Mouse (Mus musculus): ENCODE measurements around the gene Tbcb. TPM values are rescaled to one million over a fixed set of nuclear protein-coding genes. Genes with fewer than 3 reads are reported as not detected.
"Not testable (repeated sequence)": the region's sequence is repeated elsewhere in the genome, so short reads cannot be mapped to it uniquely, and the experiment has no call there.

Tbcb gene
- polyA plus RNA-seq, 1 experiment from 2014 or later: 384 TPM

GRCm38 (mm10) chr7:30216723-30217151, 15.3 kb downstream of the Tbcb start:
- Histone ChIP-seq H3K4me2 (ENCODE audit: low read length) (peak overlapping the region; percentile 42), H3K9ac (ENCODE audit: low read length) (peak overlapping the region; percentile 22; the same call in 1 of the 2 replicates), H3K4me3 (ENCODE audit: low read depth, low read length) (peak overlapping the region; percentile 13; the same call in 1 of the 2 replicates), H3K27me3 (replicated peaks; ENCODE audit: control insufficient read depth, insufficient read depth, low read length) (no peaks in the 10 kb centered on the region), H3K36me3 (ENCODE audit: control insufficient read depth, insufficient read depth, low read length) (no peaks in the 10 kb centered on the region), H3K27ac (ENCODE audit: low read depth, low read length) (no peak overlapping the region), H3K9me3 (replicated peaks; ENCODE audit: control insufficient read depth, low read length) (no peaks in the 10 kb centered on the region), H3K4me1 (ENCODE audit: control insufficient read depth, insufficient read depth, low read length) (peaks cover 7% of the 10 kb centered on the region; the same call in 1 of the 2 replicates)
- WGBS: 1% methylated on average over 15 of the region's 16 CpGs
- ATAC-seq (peak; percentile 78), DNase-seq (ENCODE audit: low spot score) (peak; percentile 94)

GRCm38 (mm10) chr7:30215875-30216274, 16.2 kb downstream of the Tbcb start:
- H3K4me2 ChIP-seq (ENCODE audit: low read length): no peak overlapping the region
- no peak for DNase-seq (ENCODE audit: low spot score)
- H3K4me3 ChIP-seq (ENCODE audit: low read depth, low read length): no peak overlapping the region
- no peak for ATAC-seq
- no peaks in the 10 kb centered on the region for H3K9me3 ChIP-seq (replicated peaks; ENCODE audit: control insufficient read depth, low read length)
- peaks cover 7% of the 10 kb centered on the region; the same call in 1 of the 2 replicates for H3K4me1 ChIP-seq (ENCODE audit: control insufficient read depth, insufficient read depth, low read length)
- 88% methylated on average over 3 of the region's 3 CpGs for WGBS
- H3K9ac ChIP-seq (ENCODE audit: low read length): no peak overlapping the region
- H3K36me3 ChIP-seq (ENCODE audit: control insufficient read depth, insufficient read depth, low read length): no peaks in the 10 kb centered on the region
- no peaks in the 10 kb centered on the region for H3K27me3 ChIP-seq (replicated peaks; ENCODE audit: control insufficient read depth, insufficient read depth, low read length)
- H3K27ac ChIP-seq (ENCODE audit: low read depth, low read length): no peak overlapping the region

GRCm38 (mm10) chr7:30213881-30214280, 18.2 kb downstream of the Tbcb start:
- no peak overlapping the region for H3K4me2 ChIP-seq (ENCODE audit: low read length)
- no peaks in the 10 kb centered on the region for H3K4me1 ChIP-seq (ENCODE audit: control insufficient read depth, insufficient read depth, low read length)
- H3K9ac ChIP-seq (ENCODE audit: low read length): no peak overlapping the region
- H3K4me3 ChIP-seq (ENCODE audit: low read depth, low read length): no peak overlapping the region
- H3K27ac ChIP-seq (ENCODE audit: low read depth, low read length): no peak overlapping the region
- no peak for ATAC-seq
- H3K27me3 ChIP-seq (replicated peaks; ENCODE audit: control insufficient read depth, insufficient read depth, low read length): no peaks in the 10 kb centered on the region
- 96% methylated on average over 3 of the region's 3 CpGs for WGBS
- no peaks in the 10 kb centered on the region for H3K9me3 ChIP-seq (replicated peaks; ENCODE audit: control insufficient read depth, low read length)
- DNase-seq (ENCODE audit: low spot score): no peak
- no peaks in the 10 kb centered on the region for H3K36me3 ChIP-seq (ENCODE audit: control insufficient read depth, insufficient read depth, low read length)

GRCm38 (mm10) chr7:30211025-30211424, 21.0 kb downstream of the Tbcb start:
- Histone ChIP-seq H3K36me3 (ENCODE audit: control insufficient read depth, insufficient read depth, low read length) (no peaks in the 10 kb centered on the region), H3K27me3 (replicated peaks; ENCODE audit: control insufficient read depth, insufficient read depth, low read length) (no peaks in the 10 kb centered on the region), H3K9ac (ENCODE audit: low read length) (no peak overlapping the region), H3K4me3 (ENCODE audit: low read depth, low read length) (no peak overlapping the region), H3K4me1 (ENCODE audit: control insufficient read depth, insufficient read depth, low read length) (no peaks in the 10 kb centered on the region), H3K4me2 (ENCODE audit: low read length) (no peak overlapping the region), H3K27ac (ENCODE audit: low read depth, low read length) (no peak overlapping the region), H3K9me3 (replicated peaks; ENCODE audit: control insufficient read depth, low read length) (no peaks in the 10 kb centered on the region)
- 14% methylated on average over 4 of the region's 4 CpGs for WGBS
- DNase-seq (ENCODE audit: low spot score) (no peak), ATAC-seq (no peak)

GRCm38 (mm10) chr7:30206364-30206763, 25.7 kb downstream of the Tbcb start:
- not testable (repeated sequence) for DNase-seq (ENCODE audit: low spot score); ATAC-seq; H3K27me3 ChIP-seq (replicated peaks; ENCODE audit: control insufficient read depth, insufficient read depth, low read length); H3K4me1 ChIP-seq (ENCODE audit: control insufficient read depth, insufficient read depth, low read length); H3K9me3 ChIP-seq (replicated peaks; ENCODE audit: control insufficient read depth, low read length); H3K9ac ChIP-seq (ENCODE audit: low read length); H3K27ac ChIP-seq (ENCODE audit: low read depth, low read length); H3K4me3 ChIP-seq (ENCODE audit: low read depth, low read length); H3K4me2 ChIP-seq (ENCODE audit: low read length); H3K36me3 ChIP-seq (ENCODE audit: control insufficient read depth, insufficient read depth, low read length)
- WGBS: 62% methylated on average over 5 of the region's 5 CpGs

- H3K4me1 ChIP-seq (ENCODE audit: control insufficient read depth, insufficient read depth, low read length): no peaks in the 10 kb centered on the region
- DNase-seq (ENCODE audit: low spot score) (peak; percentile 74), ATAC-seq (no peak)
- no peak overlapping the region for H3K27ac ChIP-seq (ENCODE audit: low read depth, low read length)
- 0% methylated on average over 2 of the region's 2 CpGs for WGBS
- H3K9me3 ChIP-seq (replicated peaks; ENCODE audit: control insufficient read depth, low read length): no peaks in the 10 kb centered on the region
- H3K4me2 ChIP-seq (ENCODE audit: low read length): no peak overlapping the region
- H3K9ac ChIP-seq (ENCODE audit: low read length): no peak overlapping the region
- H3K36me3 ChIP-seq (ENCODE audit: control insufficient read depth, insufficient read depth, low read length): no peaks in the 10 kb centered on the region
- H3K4me3 ChIP-seq (ENCODE audit: low read depth, low read length): no peak overlapping the region
- no peaks in the 10 kb centered on the region for H3K27me3 ChIP-seq (replicated peaks; ENCODE audit: control insufficient read depth, insufficient read depth, low read length)
Measured at GRCm38 (mm10) chr7:30205383-30205782, 26.7 kb downstream of the Tbcb start.

- DNase-seq (ENCODE audit: low spot score) (no peak), ATAC-seq (no peak)
- Histone ChIP-seq H3K4me1 (ENCODE audit: control insufficient read depth, insufficient read depth, low read length) (no peaks in the 10 kb centered on the region), H3K27ac (ENCODE audit: low read depth, low read length) (no peak overlapping the region), H3K9me3 (replicated peaks; ENCODE audit: control insufficient read depth, low read length) (no peaks in the 10 kb centered on the region), H3K27me3 (replicated peaks; ENCODE audit: control insufficient read depth, insufficient read depth, low read length) (no peaks in the 10 kb centered on the region), H3K4me3 (ENCODE audit: low read depth, low read length) (no peak overlapping the region), H3K4me2 (ENCODE audit: low read length) (no peak overlapping the region), H3K36me3 (ENCODE audit: control insufficient read depth, insufficient read depth, low read length) (no peaks in the 10 kb centered on the region), H3K9ac (ENCODE audit: low read length) (no peak overlapping the region)
- WGBS: 28% methylated on average over 8 of the region's 8 CpGs
Measured at GRCm38 (mm10) chr7:30204380-30204779, 27.7 kb downstream of the Tbcb start.

GRCm38 (mm10) chr7:30202895-30203690, 29.0 kb downstream of the Tbcb start:
- Histone ChIP-seq H3K4me3 (ENCODE audit: low read depth, low read length) (no peak overlapping the region), H3K36me3 (ENCODE audit: control insufficient read depth, insufficient read depth, low read length) (no peaks in the 10 kb centered on the region), H3K27ac (ENCODE audit: low read depth, low read length) (no peak overlapping the region), H3K4me1 (ENCODE audit: control insufficient read depth, insufficient read depth, low read length) (no peaks in the 10 kb centered on the region), H3K4me2 (ENCODE audit: low read length) (no peak overlapping the region), H3K9ac (ENCODE audit: low read length) (no peak overlapping the region), H3K27me3 (replicated peaks; ENCODE audit: control insufficient read depth, insufficient read depth, low read length) (no peaks in the 10 kb centered on the region), H3K9me3 (replicated peaks; ENCODE audit: control insufficient read depth, low read length) (no peaks in the 10 kb centered on the region)
- WGBS: 87% methylated on average over 11 of the region's 11 CpGs
- DNase-seq (ENCODE audit: low spot score) (no peak), ATAC-seq (no peak)

- not testable (repeated sequence) for H3K27ac ChIP-seq (ENCODE audit: low read depth, low read length); H3K36me3 ChIP-seq (ENCODE audit: control insufficient read depth, insufficient read depth, low read length); H3K9me3 ChIP-seq (replicated peaks; ENCODE audit: control insufficient read depth, low read length); H3K4me1 ChIP-seq (ENCODE audit: control insufficient read depth, insufficient read depth, low read length); H3K4me2 ChIP-seq (ENCODE audit: low read length); DNase-seq (ENCODE audit: low spot score); H3K27me3 ChIP-seq (replicated peaks; ENCODE audit: control insufficient read depth, insufficient read depth, low read length); H3K4me3 ChIP-seq (ENCODE audit: low read depth, low read length); H3K9ac ChIP-seq (ENCODE audit: low read length); ATAC-seq
- WGBS: 89% methylated on average over 5 of the region's 5 CpGs
Measured at GRCm38 (mm10) chr7:30200661-30201060, 31.4 kb downstream of the Tbcb start.

All from forebrain, embryonic 14.5 days (tissue).